Mouse (Mus musculus): ENCODE results near the gene Lck.
A peak's percentile ranks its signal among the peaks of the same experiment; 100 is the strongest.

The Lck gene

DNA sequence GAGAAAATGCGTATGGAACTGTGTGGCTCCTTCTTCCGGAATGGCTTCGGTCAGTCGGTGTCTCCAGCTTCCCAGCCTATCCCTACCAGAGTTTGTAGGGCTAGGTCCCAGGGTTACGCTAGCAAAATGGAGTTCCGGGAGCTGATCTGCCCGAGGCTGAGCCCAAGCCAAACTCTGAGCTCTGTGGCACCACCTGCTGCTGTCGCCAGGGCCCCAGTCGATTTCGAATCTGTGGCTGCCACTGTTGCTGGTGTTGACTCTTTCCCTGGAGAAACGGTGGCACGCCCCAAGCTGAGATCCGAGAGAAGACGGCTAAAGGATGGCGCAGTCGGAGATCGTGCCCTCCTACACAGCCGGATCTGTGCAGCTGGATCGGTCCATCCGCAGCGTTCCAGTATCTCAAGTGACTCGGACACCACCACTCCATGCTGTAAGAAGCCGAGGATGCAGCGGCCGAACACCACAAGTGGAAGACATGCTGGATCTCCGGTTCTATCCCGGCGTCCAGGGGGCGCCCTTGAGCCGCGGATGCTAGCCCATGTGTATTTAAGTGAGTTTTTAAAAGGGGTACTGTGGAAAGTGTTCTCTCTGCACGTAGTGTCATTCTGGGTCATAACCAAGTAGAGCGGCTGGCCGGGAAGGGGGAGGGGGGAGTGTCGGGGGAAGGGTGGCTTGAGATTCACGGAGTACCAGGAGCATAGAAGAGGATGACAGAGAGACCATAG, 11.6 kb upstream of the Lck start:
- DNase-seq = peak; percentile 77

- no peak for DNase-seq
These were observed 10.9 kb upstream of the Lck start for GRCm38 (mm10) chr4:129584370-129584769.

- no peak for DNase-seq
These were observed 8.8 kb upstream of the Lck start for GRCm38 (mm10) chr4:129582251-129582650.

- DNase-seq = no peak
These were observed 6.9 kb upstream of the Lck start for GRCm38 (mm10) chr4:129580347-129580746.

DNA sequence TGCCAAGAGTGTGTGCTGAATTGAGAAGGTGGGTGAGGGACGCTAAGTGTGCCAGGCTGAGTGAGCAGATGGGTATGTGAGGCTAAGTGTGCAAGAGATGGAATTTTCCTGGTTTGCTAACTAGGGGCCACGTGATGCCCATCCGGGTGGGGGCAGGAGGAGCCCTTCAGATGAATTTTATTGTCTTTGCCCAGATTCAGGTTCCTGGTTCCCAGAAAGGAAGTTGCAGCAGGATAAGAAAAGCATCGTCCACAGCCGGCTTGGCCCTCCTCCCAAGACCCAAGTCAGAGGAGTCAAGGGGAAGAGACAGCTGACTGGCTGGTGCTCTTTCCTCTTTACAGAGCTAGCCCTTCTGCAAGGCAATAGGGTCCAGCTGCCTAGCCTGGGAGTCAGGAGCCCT, 5.0 kb upstream of the Lck start, which contains the start of gene Fam167b:
Gene Fam167b (minus strand): TSS at position 84 of the 400 bp plus-strand sequence.
- no peak for DNase-seq

DNA sequence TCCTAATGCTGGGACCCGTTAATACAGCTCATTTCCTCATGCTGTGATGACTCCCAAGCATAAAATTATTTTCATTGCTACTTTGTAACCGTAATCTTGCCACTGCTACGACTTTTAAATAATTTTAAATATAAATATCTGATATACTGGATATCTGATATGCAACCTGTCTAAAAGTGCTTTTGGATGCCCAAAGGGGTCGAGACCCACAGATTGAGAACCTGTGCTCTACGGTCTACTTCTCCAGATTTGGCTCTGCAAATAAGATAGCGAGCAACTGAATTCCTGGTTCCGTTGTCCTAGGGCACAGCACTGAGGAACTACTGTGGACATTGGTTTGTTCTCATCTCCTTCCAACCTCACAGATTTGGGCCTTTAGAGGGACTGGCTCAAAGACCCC, 4.2 kb upstream of the Lck start:
- no peak for DNase-seq

DNA sequence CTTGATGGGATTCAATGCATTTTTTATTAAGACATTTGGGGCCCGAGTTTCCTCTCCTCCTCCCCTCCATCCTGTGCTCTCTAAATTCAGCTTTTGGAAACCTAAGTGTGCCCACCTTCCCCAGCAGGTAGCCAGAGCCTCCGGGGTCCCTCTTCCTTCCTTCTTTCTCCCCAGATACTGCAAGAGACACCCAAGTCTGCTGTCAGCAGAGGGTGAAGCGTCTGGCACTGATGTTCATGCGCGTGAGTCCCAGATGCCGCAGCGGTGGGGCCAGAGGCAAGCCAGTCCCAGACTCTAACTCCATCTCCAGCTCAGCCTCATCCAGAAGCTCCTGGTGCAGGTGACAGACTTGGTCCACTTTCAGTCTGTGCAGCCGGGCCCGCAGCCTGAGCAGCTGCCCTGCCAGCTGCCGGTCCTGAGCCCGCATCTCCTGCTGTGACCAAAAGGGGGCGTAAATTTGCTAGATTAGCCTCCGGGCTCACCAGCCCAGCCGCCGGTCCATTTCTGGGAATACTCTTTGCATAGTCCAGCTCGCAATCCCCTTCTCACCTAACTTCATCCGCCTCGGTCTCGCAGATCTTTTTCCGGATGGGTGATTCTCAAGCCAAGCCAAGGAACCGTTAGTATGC, 3.5 kb upstream of the Lck start:
- peak; percentile 53 for DNase-seq

DNA sequence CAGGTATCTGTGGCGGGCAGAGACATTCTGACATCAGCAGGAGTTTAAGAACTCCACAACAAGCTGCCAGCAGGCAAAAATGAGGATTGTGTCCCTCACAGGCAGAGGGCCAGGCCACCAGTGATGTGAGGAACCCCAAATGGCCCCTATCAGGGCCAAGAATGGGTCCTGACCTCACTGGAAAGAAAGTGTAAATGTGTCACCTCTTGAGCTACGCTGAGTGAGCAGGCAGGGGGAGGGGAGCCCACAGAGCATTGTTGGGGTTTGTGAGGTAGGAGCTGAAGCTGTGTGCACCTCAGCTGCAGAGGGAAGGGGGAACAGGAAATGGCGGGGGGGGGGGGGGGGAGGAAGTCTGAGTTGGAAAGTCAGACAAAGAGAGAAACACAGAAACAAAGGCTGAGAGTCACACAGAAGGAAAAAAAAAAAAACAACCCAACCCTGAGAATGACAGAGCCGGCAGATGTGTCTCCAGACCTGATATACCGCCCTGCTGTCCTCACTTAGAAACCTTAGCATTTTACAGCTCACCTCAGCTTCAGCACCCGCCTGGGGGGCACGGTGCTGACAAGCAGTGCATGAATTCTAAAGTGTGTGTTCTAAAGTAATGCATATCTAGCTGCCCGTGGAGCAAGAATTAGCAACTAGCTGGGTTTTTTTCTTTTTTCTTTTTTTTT, 1.9 kb upstream of the Lck start:
- no peak for DNase-seq

DNA sequence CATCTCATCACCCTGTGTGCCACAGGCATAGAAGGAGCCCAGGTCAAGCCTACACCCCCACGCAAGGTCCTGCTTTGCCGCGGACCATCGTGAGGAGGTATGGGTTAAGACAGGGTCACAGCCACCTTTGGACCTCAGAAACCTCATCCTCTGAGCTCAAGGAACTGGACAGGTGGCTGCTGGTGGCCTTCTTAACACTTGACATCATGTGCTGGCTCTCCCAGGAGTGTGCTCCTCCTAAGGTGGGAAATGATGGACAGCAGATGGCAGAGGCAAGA, 409 bp downstream of the Lck start:
- DNase-seq = no peak

GRCm38 (mm10) chr4:129572236-129573092, 977 bp downstream of the Lck start:
- DNase-seq = no peak

DNA sequence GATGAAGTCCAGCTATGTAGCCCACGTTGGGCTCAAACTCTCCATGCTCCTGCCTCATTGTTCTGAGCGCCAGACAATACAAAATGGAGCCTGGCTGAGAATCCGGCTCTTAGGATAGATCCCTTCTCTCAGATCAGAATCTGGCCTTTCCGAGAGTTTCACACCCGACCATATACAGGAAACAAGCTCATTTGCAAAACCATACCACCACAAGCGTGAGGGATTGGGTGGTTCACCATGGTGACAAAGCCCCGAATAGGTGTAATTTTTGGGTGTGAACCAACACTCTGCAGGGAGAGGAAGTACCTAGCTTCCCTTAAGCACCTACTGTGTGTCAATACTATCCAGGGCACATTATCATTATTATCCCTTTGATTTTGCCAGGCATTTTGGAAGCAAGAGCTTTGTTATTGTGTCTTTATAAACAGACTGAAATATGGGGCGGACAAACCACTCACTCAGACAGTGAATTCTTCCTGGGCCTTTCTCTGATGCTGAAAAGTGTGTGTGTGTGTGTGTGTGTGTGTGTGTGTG, 1.8 kb downstream of the Lck start:
- DNase-seq = no peak

- no peak for DNase-seq
These were observed 3.4 kb downstream of the Lck start for GRCm38 (mm10) chr4:129570028-129570427.

DNA sequence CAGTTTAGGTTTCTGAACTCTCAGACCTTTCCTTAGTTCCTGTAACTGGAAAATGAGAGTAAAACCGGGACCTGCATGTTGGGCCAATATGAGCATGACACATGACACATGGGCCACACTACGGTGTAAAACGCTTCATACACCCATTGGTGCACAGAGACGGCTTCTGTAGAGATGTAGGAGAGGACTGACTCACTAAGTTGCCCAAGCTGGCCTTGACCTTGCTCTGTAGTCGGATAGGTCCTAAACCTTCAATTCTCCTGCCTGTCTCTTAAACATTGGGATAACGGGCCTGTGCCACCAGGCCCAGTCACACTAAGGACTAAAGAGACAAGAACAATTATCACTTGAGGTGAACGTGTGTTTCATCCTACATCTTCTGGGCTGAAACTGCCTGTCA, 5.1 kb downstream of the Lck start:
- no peak for DNase-seq

GRCm38 (mm10) chr4:129565139-129565538, 8.3 kb downstream of the Lck start:
- no peak for DNase-seq

- DNase-seq = no peak
These were observed 9.7 kb downstream of the Lck start for GRCm38 (mm10) chr4:129563718-129564117.

- no peak for DNase-seq
These were observed 12.3 kb downstream of the Lck start for GRCm38 (mm10) chr4:129561184-129561583.

DNA sequence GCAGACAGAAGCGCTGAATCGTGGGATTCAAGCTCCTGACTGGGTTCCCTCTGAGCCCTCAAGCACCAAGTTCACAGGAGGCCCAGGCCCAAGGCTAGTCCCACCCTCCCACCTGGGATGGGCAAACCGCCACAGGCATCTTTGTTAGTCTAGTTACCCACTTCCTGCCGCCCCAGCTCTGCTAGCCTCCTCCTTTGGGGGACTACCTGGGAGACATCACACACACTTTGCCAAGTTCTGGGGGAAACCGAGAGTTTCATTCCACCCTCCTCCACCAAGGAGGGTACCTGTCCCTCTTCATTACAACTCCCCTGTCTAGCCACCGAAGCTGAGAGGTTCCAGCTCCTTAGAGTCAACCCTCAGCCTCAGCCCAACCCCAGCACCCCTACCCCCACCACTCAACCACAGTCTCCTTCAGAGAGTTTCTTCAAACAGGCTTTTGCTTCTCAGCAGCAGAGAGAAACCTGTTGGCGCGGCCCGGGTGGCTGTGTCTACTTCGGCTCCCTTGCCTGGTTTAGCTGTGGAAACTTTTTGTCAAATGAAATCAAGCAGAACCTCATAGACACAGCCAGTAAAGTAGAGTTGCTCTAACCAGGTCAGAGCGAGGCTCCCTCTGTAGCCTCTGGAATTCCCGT, 15.0 kb downstream of the Lck start:
- DNase-seq = no peak

GRCm38 (mm10) chr4:129557256-129557808, 16.1 kb downstream of the Lck start:
- DNase-seq = no peak

DNA sequence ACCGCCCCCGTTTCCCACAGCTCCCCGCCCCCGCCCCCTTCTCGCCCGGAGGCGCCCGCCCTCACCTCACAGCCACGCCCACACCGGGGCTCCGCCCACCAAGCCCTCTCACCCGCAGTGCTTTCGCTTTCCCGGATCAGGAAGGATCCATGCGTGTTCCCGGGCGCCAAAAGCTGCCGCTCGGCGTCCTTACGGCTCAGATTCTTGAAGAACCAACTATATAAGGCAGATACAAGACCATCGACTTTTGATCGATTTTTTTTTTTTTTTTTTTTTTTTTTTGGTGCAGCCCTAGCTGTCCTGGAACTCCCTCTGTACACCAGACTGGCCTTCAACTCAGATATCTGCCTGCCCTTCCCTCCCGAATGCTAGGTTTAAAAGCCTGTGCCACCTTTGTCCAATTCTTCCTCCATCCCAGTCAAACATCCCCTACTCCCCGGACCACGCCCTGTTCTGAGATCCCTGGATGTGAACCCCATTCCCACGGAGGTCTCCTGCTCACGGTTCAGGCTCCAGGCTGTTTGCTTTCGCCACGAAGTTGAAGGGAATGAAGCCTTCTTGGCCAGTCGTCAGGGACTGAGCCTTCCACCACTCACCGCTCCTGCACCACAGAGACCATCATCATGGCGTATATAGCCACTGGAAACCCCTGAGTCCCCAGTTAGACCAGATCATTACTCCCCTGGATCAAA, 16.8 kb downstream of the Lck start:
- peak; percentile 90 for DNase-seq

GRCm38 (mm10) chr4:129555862-129556531, 17.4 kb downstream of the Lck start:
- DNase-seq = peak; percentile 36

GRCm38 (mm10) chr4:129555421-129555861, 18.0 kb downstream of the Lck start:
- DNase-seq = peak; percentile 59

All from right cerebral cortex, postnatal 4 days (tissue).